In the genomic region with DNA sequence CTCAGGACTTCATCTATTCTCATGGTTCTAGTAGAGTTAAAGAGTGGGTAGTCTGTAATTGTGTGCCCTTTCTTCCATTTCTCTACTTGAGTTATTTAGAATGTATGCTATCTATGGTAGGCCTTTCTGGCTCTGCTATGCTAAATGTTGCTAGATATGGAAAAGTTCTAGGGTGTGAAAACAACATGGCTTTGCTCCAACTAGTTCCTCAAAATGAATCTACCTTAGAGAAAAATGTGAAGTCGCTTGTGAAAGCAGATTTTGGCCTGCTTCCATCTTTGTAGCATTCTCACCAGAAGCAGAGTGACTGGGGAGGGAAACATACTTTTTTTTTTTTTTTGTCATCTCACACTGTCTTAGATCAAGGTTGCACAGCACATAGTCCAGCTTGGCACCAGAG, we compare ENCODE assay signal across 25 mouse cellular contexts.
DNase-seq lines count a peak whose midpoint lies in the region; ATAC-seq lines count a peak whose summit lies in the region.
"Had no signal": no experiment of that assay in that cellular context is flagged by ENCODE, and none has a peak within 500 bp of the region (broad histone marks: within the 10 kb centered on the region; RNA-seq: fewer than 3 reads in every experiment).

No protein-coding gene starts in this region.

- H3K27ac ChIP-seq in forebrain, embryonic 14.5 days (ENCODE audit: low read depth, low read length): no peak overlapping the region
- no peak overlapping the region for H3K27ac ChIP-seq in forebrain, embryonic 11.5 days (ENCODE audit: low read depth, low read length)
- H3K27ac ChIP-seq: embryonic facial prominence, embryonic 12.5 days; forebrain, embryonic 12.5 days; heart, embryonic 10.5 days; hindbrain, embryonic 12.5 days had no signal

- no peaks in the 10 kb centered on the region for H3K36me3 ChIP-seq in forebrain, embryonic 14.5 days (ENCODE audit: control insufficient read depth, insufficient read depth, low read length)
- H3K36me3 ChIP-seq in forebrain, embryonic 11.5 days (ENCODE audit: control insufficient read depth, insufficient read depth, low read length): no peaks in the 10 kb centered on the region
- H3K36me3 ChIP-seq: embryonic facial prominence, embryonic 12.5 days; forebrain, embryonic 12.5 days; G1E; heart, embryonic 10.5 days; hindbrain, embryonic 12.5 days had no signal

- no peaks in the 10 kb centered on the region for H3K9me3 ChIP-seq in forebrain, embryonic 14.5 days (replicated peaks; ENCODE audit: control insufficient read depth, low read length)
- H3K9me3 ChIP-seq in forebrain, embryonic 11.5 days (ENCODE audit: control insufficient read depth, low read length): no peaks in the 10 kb centered on the region
- H3K9me3 ChIP-seq: embryonic facial prominence, embryonic 12.5 days; forebrain, embryonic 12.5 days; G1E; heart, embryonic 10.5 days; hindbrain, embryonic 12.5 days had no signal

- intact Hi-C loops in left cerebral cortex, postnatal 4 days (cut with DNase I): no loop called here

- peak; percentile 31 for DNase-seq in forebrain, embryonic 14.5 days (ENCODE audit: low spot score)
- no peak for DNase-seq in forebrain, embryonic 11.5 days (ENCODE audit: low spot score)
- peak; percentile 3 for DNase-seq in left cerebral cortex, adult 11 months (ENCODE audit: low spot score)
- no peak for DNase-seq in left cerebral cortex, postnatal 4 days
- peak; percentile 8 for DNase-seq in right cerebral cortex, adult 18-20 months
- no peak for DNase-seq in right cerebral cortex, postnatal 25 days
- DNase-seq in spleen, postnatal 4 days (ENCODE audit: low spot score in 2 of 2): no peak
- DNase-seq: adrenal gland, adult 8-10 months; adrenal gland, postnatal 36 days; B cell, adult 2 months; cerebellum, adult 11-12 months; cerebellum, adult 9-10 months; cerebellum, postnatal 25 days; gastrocnemius, postnatal 10 days; heart, adult 18-20 months; heart, postnatal 10 days; heart, postnatal 4 days had no signal

- no peaks in the 10 kb centered on the region for H3K4me1 ChIP-seq in forebrain, embryonic 14.5 days (ENCODE audit: control insufficient read depth, insufficient read depth, low read length)
- no peaks in the 10 kb centered on the region for H3K4me1 ChIP-seq in forebrain, embryonic 11.5 days (replicated peaks; ENCODE audit: control insufficient read depth, insufficient read depth, low read length)
- H3K4me1 ChIP-seq: embryonic facial prominence, embryonic 12.5 days; forebrain, embryonic 12.5 days; heart, embryonic 10.5 days; hindbrain, embryonic 12.5 days had no signal

- no peak for ATAC-seq in forebrain, embryonic 14.5 days
- no peak for ATAC-seq in forebrain, embryonic 11.5 days (replicated peaks; ENCODE audit: low FRiP score)
- ATAC-seq: CD4-positive, CD25-positive, alpha-beta regulatory T cell, adult 4 months; hindbrain, embryonic 16.5 days; inflammation-experienced regulatory T-cells, adult 6 months had no signal

- no peak overlapping the region for H3K9ac ChIP-seq in forebrain, embryonic 14.5 days (ENCODE audit: low read length)
- no peak overlapping the region for H3K9ac ChIP-seq in forebrain, embryonic 11.5 days (ENCODE audit: low read length)
- H3K9ac ChIP-seq: embryonic facial prominence, embryonic 12.5 days; forebrain, embryonic 12.5 days; hindbrain, embryonic 12.5 days had no signal

- no peak overlapping the region for H3K4me3 ChIP-seq in forebrain, embryonic 14.5 days (ENCODE audit: low read depth, low read length)
- H3K4me3 ChIP-seq in forebrain, embryonic 11.5 days (ENCODE audit: low read depth, low read length): no peak overlapping the region
- H3K4me3 ChIP-seq: embryonic facial prominence, embryonic 12.5 days; forebrain, embryonic 12.5 days; heart, embryonic 10.5 days; hindbrain, embryonic 12.5 days had no signal

- H3K4me2 ChIP-seq in forebrain, embryonic 14.5 days (ENCODE audit: low read length): no peak overlapping the region
- no peak overlapping the region for H3K4me2 ChIP-seq in forebrain, embryonic 11.5 days (ENCODE audit: low read depth, low read length, severe bottlenecking)
- H3K4me2 ChIP-seq: embryonic facial prominence, embryonic 12.5 days; forebrain, embryonic 12.5 days; hindbrain, embryonic 12.5 days had no signal

- H3K27me3 ChIP-seq in forebrain, embryonic 14.5 days (replicated peaks; ENCODE audit: control insufficient read depth, insufficient read depth, low read length): no peaks in the 10 kb centered on the region
- H3K27me3 ChIP-seq in forebrain, embryonic 11.5 days (ENCODE audit: control insufficient read depth, insufficient read depth, low read length): no peaks in the 10 kb centered on the region
- H3K27me3 ChIP-seq: embryonic facial prominence, embryonic 12.5 days; forebrain, embryonic 12.5 days; hindbrain, embryonic 12.5 days had no signal

- 45% methylated on average over 1 of the region's 1 CpGs for WGBS in forebrain, embryonic 14.5 days
- WGBS in forebrain, embryonic 11.5 days: 67% methylated on average over 1 of the region's 1 CpGs

Comparison
In these comparisons a context has a peak if more than half of its experiments do, and no peak if none do; other contexts are left out.
1. DNase-seq: peak in forebrain, embryonic 14.5 days (single experiment), left cerebral cortex, adult 11 months (single experiment) and right cerebral cortex, adult 18-20 months (single experiment); none in forebrain, embryonic 11.5 days (single experiment), left cerebral cortex, postnatal 4 days (single experiment), right cerebral cortex, postnatal 25 days (single experiment) and spleen, postnatal 4 days (0 of 2).